Mouse (Mus musculus): ENCODE results near the gene Ptov1.

DNA sequence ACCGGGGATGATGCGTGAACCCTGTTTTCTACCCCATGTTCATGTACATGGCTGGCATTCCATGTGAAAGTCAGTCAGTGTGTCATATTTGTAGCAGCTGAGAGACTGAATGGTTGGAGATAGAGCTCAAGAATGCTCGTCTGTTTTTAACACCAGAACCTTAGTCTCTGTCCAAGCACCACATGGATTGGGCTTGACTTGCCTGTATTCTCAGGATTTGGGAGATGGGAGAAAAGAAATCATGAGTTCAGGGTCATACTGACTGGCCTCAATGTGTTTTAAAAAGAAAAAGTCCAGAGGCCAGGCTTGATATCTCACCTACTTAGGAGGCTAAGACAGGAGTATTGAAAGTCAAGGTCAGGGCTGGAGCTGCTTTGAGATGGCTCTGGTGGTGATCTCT lies 52.1 kb downstream of the Ptov1 start:
- TF ChIP-seq CTCF (conservative IDR thresholded peaks at IDR 0.05; ENCODE audit: insufficient read depth, insufficient read length, low read depth, low read length) (no peak), POLR2A (IDR thresholded peaks at IDR 0.05; ENCODE audit: low read depth, low read length) (no peak)

Measured in kidney, adult 2 months (tissue).